Mouse (Mus musculus) stomach, postnatal 0 days (tissue): ENCODE measurements around the gene Nlk. TPM values are rescaled to one million over a fixed set of nuclear protein-coding genes. Genes with fewer than 3 reads are reported as not detected.

Experiments used
- ATAC-seq: fragments of 200-750 bp; cut with Nextera tagmentation; 2 replicates; pipeline ENCODE4 v1.8.0; 2017; ENCODE audit not compliant: low FRiP score, low TSS enrichment
- DNase-seq: peaks from one replicate; pipeline ENCODE4 v3.0.0-alpha.2; 2016; ENCODE audit warnings: low spot score
- H3K27ac ChIP-seq: fragments of 300-500 bp; sonication (generic); replicated peaks from 2 replicates; pipeline ENCODE4 v1.5.1; 2014; ENCODE audit warnings: mild to moderate bottlenecking, control low read depth
- H3K27me3 ChIP-seq: fragments of 300-500 bp; sonication (generic); 2 replicates; pipeline ENCODE4 v1.6.1; 2014; ENCODE audit warnings: low read length; ENCODE audit not compliant: control insufficient read depth, insufficient read depth
- H3K36me3 ChIP-seq: fragments of 300-500 bp; sonication (generic); 2 replicates; pipeline ENCODE4 v1.6.1; 2014; ENCODE audit warnings: low read length, mixed read lengths; ENCODE audit not compliant: control insufficient read depth, insufficient read depth
- H3K4me1 ChIP-seq: fragments of 300-500 bp; sonication (generic); replicated peaks from 2 replicates; pipeline ENCODE4 v1.6.1; 2014; ENCODE audit warnings: antibody characterized with exemption; ENCODE audit not compliant: control insufficient read depth, insufficient read depth
- H3K4me2 ChIP-seq: fragments of 300-500 bp; sonication (generic); replicated peaks from 2 replicates; pipeline ENCODE4 v1.6.1; 2014; ENCODE audit warnings: low read depth, mild to moderate bottlenecking, control low read depth, moderate library complexity
- H3K4me3 ChIP-seq: fragments of 300-500 bp; sonication (generic); 2 replicates; pipeline ENCODE4 v1.5.1; 2014; ENCODE audit warnings: low read depth, low read length, control low read depth
- H3K9ac ChIP-seq: fragments of 300-500 bp; sonication (generic); 2 replicates; pipeline ENCODE4 v1.6.1; 2014; ENCODE audit warnings: mild to moderate bottlenecking, low read length, control low read depth, mixed read lengths
- H3K9me3 ChIP-seq: fragments of 300-500 bp; sonication (generic); 2 replicates; pipeline ENCODE4 v1.6.1; 2016; ENCODE audit warnings: low read length; ENCODE audit not compliant: control insufficient read depth
- CTCF ChIP-seq: IDR thresholded peaks from 2 replicates; pipeline ENCODE4 v1.5.1; 2016; ENCODE audit warnings: antibody characterized with exemption, low read depth, mild to moderate bottlenecking, moderate library complexity
- EP300 ChIP-seq: optimal IDR thresholded peaks from 2 replicates; pipeline ENCODE3; 2016; ENCODE audit warnings: antibody characterized with exemption
- WGBS: fragments of 180-500 bp; shearing (Covaris S2); extraction: QIAGEN DNeasy Blood & Tissue Kit; methylation state at CpG from one replicate; pipeline ENCODE4 v1.1.7; 2014; 5-methylcytosine and 5-hydroxymethylcytosine counted together
- polyA plus RNA-seq: library from polyadenylated mRNA; unstranded; fragments of >200 nt; fragmentation: Nextera tagmentation; extraction: Ambion mirVana; gene quantifications from 2 replicates; pipeline ENCODE4 v1.2.1, GENCODE M21; 2015

Gene Nlk
- polyA plus RNA-seq, 1 experiment from 2014 or later: 9.9 TPM

- H3K9me3 ChIP-seq: no peaks in the 10 kb centered on the region
- H3K4me1 ChIP-seq: no peaks in the 10 kb centered on the region
- TF ChIP-seq EP300 (no peak), CTCF (no peak)
- 90% methylated on average over 12 of the region's 12 CpGs for WGBS
- no peak overlapping the region for H3K27ac ChIP-seq
- H3K9ac ChIP-seq: no peak overlapping the region
- DNase-seq: no peak
- no peak overlapping the region for H3K4me2 ChIP-seq
- no peak for ATAC-seq
- H3K27me3 ChIP-seq: no peaks in the 10 kb centered on the region
- no peak overlapping the region for H3K4me3 ChIP-seq
- peaks cover 26% of the 10 kb centered on the region for H3K36me3 ChIP-seq
Observed at GRCm38 (mm10) chr11:78530001-78530400, 167.2 kb downstream of the Nlk start.

GRCm38 (mm10) chr11:78528714-78529113 lies 168.5 kb downstream of the Nlk start:
- 95% methylated on average over 9 of the region's 9 CpGs for WGBS
- TF ChIP-seq CTCF (no peak), EP300 (no peak)
- no peak for ATAC-seq
- H3K4me1 ChIP-seq: no peaks in the 10 kb centered on the region
- H3K4me3 ChIP-seq: no peak overlapping the region
- H3K27me3 ChIP-seq: no peaks in the 10 kb centered on the region
- H3K36me3 ChIP-seq: peaks cover 30% of the 10 kb centered on the region
- no peak overlapping the region for H3K27ac ChIP-seq
- no peak overlapping the region for H3K4me2 ChIP-seq
- DNase-seq: no peak
- no peaks in the 10 kb centered on the region for H3K9me3 ChIP-seq
- no peak overlapping the region for H3K9ac ChIP-seq

- Histone ChIP-seq H3K36me3 (peaks cover 41% of the 10 kb centered on the region), H3K27me3 (no peaks in the 10 kb centered on the region), H3K4me1 (no peaks in the 10 kb centered on the region), H3K4me2 (no peak overlapping the region), H3K27ac (no peak overlapping the region), H3K9me3 (no peaks in the 10 kb centered on the region), H3K9ac (no peak overlapping the region), H3K4me3 (no peak overlapping the region)
- DNase-seq (no peak), ATAC-seq (no peak)
- 72% methylated on average over 2 of the region's 2 CpGs for WGBS
- TF ChIP-seq EP300: no peak
- no peak for TF ChIP-seq CTCF
Observed at GRCm38 (mm10) chr11:78524838-78525237, 172.3 kb downstream of the Nlk start.

- 73% methylated on average over 9 of the region's 9 CpGs for WGBS
- H3K27me3 ChIP-seq: no peaks in the 10 kb centered on the region
- H3K36me3 ChIP-seq: peaks cover 40% of the 10 kb centered on the region
- no peaks in the 10 kb centered on the region for H3K4me1 ChIP-seq
- no peaks in the 10 kb centered on the region for H3K9me3 ChIP-seq
- no peak for TF ChIP-seq EP300
- TF ChIP-seq CTCF: no peak
- DNase-seq (no peak), ATAC-seq (no peak)
- H3K9ac ChIP-seq: no peak overlapping the region
- H3K4me3 ChIP-seq: no peak overlapping the region
- no peak overlapping the region for H3K4me2 ChIP-seq
- no peak overlapping the region for H3K27ac ChIP-seq
Observed at GRCm38 (mm10) chr11:78523241-78523955, 173.8 kb downstream of the Nlk start.

DNA sequence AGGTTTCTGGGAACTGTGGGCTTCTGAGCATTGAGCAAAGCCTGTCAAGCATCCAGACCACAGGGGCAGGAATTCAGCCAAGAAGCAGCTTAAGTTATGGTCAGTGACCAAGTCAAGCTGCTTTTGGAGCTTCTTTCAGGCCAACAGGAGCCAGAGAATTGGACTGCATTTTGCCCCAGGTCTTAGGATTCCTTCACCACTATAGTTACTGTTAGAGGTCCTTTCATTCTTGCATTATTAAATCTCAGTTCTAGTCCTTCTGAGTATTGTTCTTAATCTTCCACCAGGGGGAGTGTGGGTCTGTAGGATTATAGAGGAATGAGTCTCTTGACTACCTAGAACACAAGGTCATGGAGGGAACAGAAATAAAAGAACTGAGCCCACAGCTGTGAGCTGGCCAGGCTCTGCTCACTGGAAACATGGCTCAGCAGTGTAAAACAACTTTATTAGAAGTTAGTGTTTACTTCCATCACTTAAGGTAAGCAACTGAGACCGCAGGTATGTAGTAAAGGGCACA lies 174.6 kb downstream of the Nlk start:
- Histone ChIP-seq H3K9me3 (no peaks in the 10 kb centered on the region), H3K4me2 (no peak overlapping the region), H3K27me3 (no peaks in the 10 kb centered on the region), H3K9ac (no peak overlapping the region), H3K27ac (no peak overlapping the region), H3K4me1 (no peaks in the 10 kb centered on the region), H3K36me3 (peaks cover 34% of the 10 kb centered on the region), H3K4me3 (no peak overlapping the region)
- no peak for DNase-seq
- WGBS: 93% methylated on average over 1 of the region's 1 CpGs
- TF ChIP-seq CTCF (peak; percentile 70), EP300 (no peak)
- no peak for ATAC-seq

DNA sequence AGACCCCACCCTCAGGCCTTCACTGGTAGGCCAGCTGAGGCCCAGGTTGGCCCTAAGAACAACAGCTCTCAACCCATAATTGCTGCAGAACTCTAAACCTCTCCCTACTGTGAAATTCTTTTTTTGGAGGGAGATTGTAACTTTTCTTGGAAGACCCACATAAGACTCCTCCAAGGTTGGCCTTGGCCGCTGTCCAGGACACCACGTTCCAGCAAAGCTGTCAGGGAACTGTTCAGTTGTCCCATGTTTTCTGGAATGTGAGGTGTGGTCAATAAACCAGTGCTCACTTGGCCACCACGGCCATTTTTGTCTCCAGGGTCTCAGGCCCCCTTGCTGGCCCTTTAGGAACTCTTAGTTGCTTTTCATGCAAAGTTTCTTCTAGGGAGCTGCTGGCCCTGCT lies 175.3 kb downstream of the Nlk start:
- no peaks in the 10 kb centered on the region for H3K27me3 ChIP-seq
- no peak overlapping the region for H3K27ac ChIP-seq
- H3K9me3 ChIP-seq: no peaks in the 10 kb centered on the region
- ATAC-seq (no peak), DNase-seq (no peak)
- H3K36me3 ChIP-seq: peaks cover 32% of the 10 kb centered on the region
- WGBS: 67% methylated on average over 3 of the region's 3 CpGs
- no peak overlapping the region for H3K4me2 ChIP-seq
- no peaks in the 10 kb centered on the region for H3K4me1 ChIP-seq
- no peak for TF ChIP-seq CTCF
- TF ChIP-seq EP300: no peak
- H3K9ac ChIP-seq: no peak overlapping the region
- no peak overlapping the region for H3K4me3 ChIP-seq
